In genomic region chr7:84135799-84136700, GRCm38 (mm10) we compare ENCODE assay signal across 10 mouse cellular contexts. TPM values are rescaled to one million over a fixed set of nuclear protein-coding genes. Genes with fewer than 3 reads are reported as not detected.
DNase-seq lines count a peak whose midpoint lies in the region; ATAC-seq and TF ChIP-seq lines count a peak whose summit lies in the region.
"Had no signal": no experiment of that assay in that cellular context is flagged by ENCODE, and none has a peak within 500 bp of the region (broad histone marks: within the 10 kb centered on the region; RNA-seq: fewer than 3 reads in every experiment).

No protein-coding gene starts in this region.

- peak; percentile 53 to 81 for DNase-seq in kidney, postnatal 36 days
- peak; percentile 74 for DNase-seq in lung, postnatal 25 days (ENCODE audit: low spot score)
- no peak for DNase-seq in midbrain, embryonic 14.5 days
- DNase-seq in embryo, embryonic 11 days, result no peak
- DNase-seq in hindbrain, postnatal 0 days (ENCODE audit: low spot score), result no peak
- DNase-seq: cerebellum, postnatal 25 days had no signal

- TF ChIP-seq CTCF in hindbrain, postnatal 0 days (IDR thresholded peaks at IDR 0.05; ENCODE audit: low read depth), result no peak

- H3K4me2 ChIP-seq in intestine, embryonic 15.5 days (replicated peaks), result no peak overlapping the region
- H3K4me2 ChIP-seq in midbrain, embryonic 14.5 days (ENCODE audit: low read length), result no peak overlapping the region
- no peak overlapping the region for H3K4me2 ChIP-seq in hindbrain, postnatal 0 days (ENCODE audit: low read depth, low read length)
- H3K4me2 ChIP-seq: heart, embryonic 15.5 days had no signal

- no peaks in the 10 kb centered on the region for H3K9me3 ChIP-seq in intestine, embryonic 15.5 days
- H3K9me3 ChIP-seq in midbrain, embryonic 14.5 days (ENCODE audit: control insufficient read depth, low read length), result no peaks in the 10 kb centered on the region
- no peaks in the 10 kb centered on the region for H3K9me3 ChIP-seq in hindbrain, postnatal 0 days (ENCODE audit: low read length)
- H3K9me3 ChIP-seq: heart, embryonic 15.5 days had no signal

- peak; percentile 43; the same call in 1 of the 2 replicates for ATAC-seq in intestine, embryonic 15.5 days
- no peak for ATAC-seq in midbrain, embryonic 14.5 days (ENCODE audit: low FRiP score, low TSS enrichment)
- no peak for ATAC-seq in hindbrain, postnatal 0 days
- ATAC-seq: activated CD4-positive, CD25-positive, alpha-beta regulatory T cell, adult 4 months had no signal

- 47% methylated on average over 4 of the region's 4 CpGs for WGBS in intestine, embryonic 15.5 days
- 86% methylated on average over 4 of the region's 4 CpGs for WGBS in midbrain, embryonic 14.5 days
- WGBS in hindbrain, postnatal 0 days, result 72% methylated on average over 4 of the region's 4 CpGs

- no peak overlapping the region for H3K9ac ChIP-seq in intestine, embryonic 15.5 days
- H3K9ac ChIP-seq in midbrain, embryonic 14.5 days (replicated peaks; ENCODE audit: low read length), result no peak overlapping the region
- no peak overlapping the region for H3K9ac ChIP-seq in hindbrain, postnatal 0 days (replicated peaks; ENCODE audit: low read length)
- H3K9ac ChIP-seq: heart, embryonic 15.5 days had no signal

- peaks cover 30% of the 10 kb centered on the region for H3K4me1 ChIP-seq in brown adipose tissue, adult 24 weeks (ENCODE audit: control insufficient read depth, insufficient read depth, insufficient read length, low read length)
- peaks cover 17% of the 10 kb centered on the region; the same call in 1 of the 2 replicates for H3K4me1 ChIP-seq in intestine, embryonic 15.5 days (replicated peaks)
- H3K4me1 ChIP-seq in midbrain, embryonic 14.5 days (ENCODE audit: control insufficient read depth, insufficient read depth, low read length), result peaks cover 7% of the 10 kb centered on the region
- H3K4me1 ChIP-seq in hindbrain, postnatal 0 days (ENCODE audit: insufficient read depth, low read length), result 0 out of 2 replicates have a peak, but pooled peaks cover 3% of the 10 kb centered on the region

- no peaks in the 10 kb centered on the region for H3K27me3 ChIP-seq in intestine, embryonic 15.5 days (replicated peaks)
- no peaks in the 10 kb centered on the region for H3K27me3 ChIP-seq in midbrain, embryonic 14.5 days (ENCODE audit: control insufficient read depth, insufficient read depth, low read length)
- no peaks in the 10 kb centered on the region for H3K27me3 ChIP-seq in hindbrain, postnatal 0 days (ENCODE audit: insufficient read depth, low read length)
- H3K27me3 ChIP-seq: heart, embryonic 15.5 days had no signal

- H3K36me3 ChIP-seq in intestine, embryonic 15.5 days, result no peaks in the 10 kb centered on the region
- no peaks in the 10 kb centered on the region for H3K36me3 ChIP-seq in midbrain, embryonic 14.5 days (ENCODE audit: control insufficient read depth, insufficient read depth, low read length)
- no peaks in the 10 kb centered on the region for H3K36me3 ChIP-seq in hindbrain, postnatal 0 days (ENCODE audit: insufficient read depth, low read length)
- H3K36me3 ChIP-seq: heart, embryonic 15.5 days had no signal

- no peak overlapping the region for H3K4me3 ChIP-seq in brown adipose tissue, adult 24 weeks (ENCODE audit: insufficient read depth, low read depth, low read length)
- H3K4me3 ChIP-seq in intestine, embryonic 15.5 days (replicated peaks), result no peak overlapping the region
- no peak overlapping the region for H3K4me3 ChIP-seq in midbrain, embryonic 14.5 days (replicated peaks; ENCODE audit: low read depth, low read length)
- no peak overlapping the region for H3K4me3 ChIP-seq in hindbrain, postnatal 0 days (ENCODE audit: low read length)
- H3K4me3 ChIP-seq: heart, embryonic 15.5 days had no signal

- peak overlapping the region; percentile 39; the same call in 1 of the 2 replicates for H3K27ac ChIP-seq in brown adipose tissue, adult 24 weeks (replicated peaks; ENCODE audit: low read depth, low read length)
- H3K27ac ChIP-seq in intestine, embryonic 15.5 days, result no peak overlapping the region
- no peak overlapping the region for H3K27ac ChIP-seq in midbrain, embryonic 14.5 days (replicated peaks; ENCODE audit: low read depth, low read length)
- no peak overlapping the region for H3K27ac ChIP-seq in hindbrain, postnatal 0 days
- H3K27ac ChIP-seq: heart, embryonic 15.5 days had no signal

RNA-seq across cellular contexts. Expression of gene Abhd17c, which starts 15.6 kb away (rescaled TPM):
- polyA plus RNA-seq in brown adipose tissue, adult 24 weeks (2012; ENCODE audit: insufficient read depth, insufficient read length, missing spikeins), result 32.5 and 44.2 TPM in 2 replicates
- 90.4 and 95.3 TPM in 2 replicates for polyA plus RNA-seq in intestine, embryonic 15.5 days (2015; fragmentation: Nextera tagmentation; extraction: Ambion mirVana)
- 50.3 and 55.7 TPM in 2 replicates for polyA plus RNA-seq in midbrain, embryonic 14.5 days (2014; fragmentation: Nextera tagmentation; extraction: Ambion mirVana)
- 88.7 and 89.7 TPM in 2 replicates for total RNA-seq in hindbrain, postnatal 0 days (2014; rRNA removed)
- 62.6 and 67.4 TPM in 2 replicates for polyA plus RNA-seq in hindbrain, postnatal 0 days (2015; fragmentation: Nextera tagmentation; extraction: Ambion mirVana)

RNA-seq across cellular contexts. Expression of gene Cemip, which starts 49.7 kb away (rescaled TPM):
- not detected in 2 replicates for polyA plus RNA-seq in brown adipose tissue, adult 24 weeks (2012; ENCODE audit: insufficient read depth, insufficient read length, missing spikeins)
- polyA plus RNA-seq in intestine, embryonic 15.5 days (2015; fragmentation: Nextera tagmentation; extraction: Ambion mirVana), result 0.44 and 0.49 TPM in 2 replicates
- 0.28 and 0.49 TPM in 2 replicates for polyA plus RNA-seq in midbrain, embryonic 14.5 days (2014; fragmentation: Nextera tagmentation; extraction: Ambion mirVana)
- total RNA-seq in hindbrain, postnatal 0 days (2014; rRNA removed), result 5.7 and 10.3 TPM in 2 replicates
- 0.81 and 1.0 TPM in 2 replicates for polyA plus RNA-seq in hindbrain, postnatal 0 days (2015; fragmentation: Nextera tagmentation; extraction: Ambion mirVana)

Comparison
In these comparisons a context has a peak if more than half of its experiments do, and no peak if none do; other contexts are left out.
1. DNase-seq: peak in kidney, postnatal 36 days (2 of 2) and lung, postnatal 25 days (single experiment); none in midbrain, embryonic 14.5 days (single experiment), embryo, embryonic 11 days (single experiment) and hindbrain, postnatal 0 days (single experiment).